Mouse (Mus musculus): ENCODE measurements around the gene H2afj. TPM values are rescaled to one million over a fixed set of nuclear protein-coding genes. Genes with fewer than 3 reads are reported as not detected.

H2afj gene
- total and polyA plus RNA-seq, 3 experiments: 29.4 to 49.4 (median 30.1) TPM

DNA sequence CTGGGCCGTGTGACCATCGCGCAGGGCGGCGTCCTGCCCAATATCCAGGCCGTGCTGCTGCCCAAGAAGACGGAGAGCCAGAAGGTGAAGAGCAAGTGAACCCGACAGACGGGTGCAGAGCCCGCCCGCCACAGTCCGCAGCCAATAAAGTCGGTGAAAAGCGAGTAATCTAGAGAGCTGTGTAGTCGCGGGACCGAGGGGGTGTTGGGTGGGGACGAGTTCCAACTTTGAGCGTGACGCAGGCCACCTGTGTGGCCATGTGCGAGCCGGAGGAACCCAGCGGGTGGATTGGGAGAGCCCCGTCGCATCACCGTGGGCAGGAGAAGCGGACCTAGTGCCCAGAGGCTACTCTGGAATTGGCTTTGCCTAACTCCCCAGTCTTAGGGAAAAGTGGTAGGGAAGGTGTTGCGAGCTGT is 595 bp downstream of the H2afj start:
- H3K79me2 ChIP-seq (replicated peaks; ENCODE audit: control insufficient read depth, insufficient read depth, low read length): no peaks in the 10 kb centered on the region
- no peaks in the 10 kb centered on the region for H3K27me3 ChIP-seq (ENCODE audit: control insufficient read depth, insufficient read depth, low read length)
- no peak for TF ChIP-seq POLR2A (IDR thresholded peaks at IDR 0.05; ENCODE audit: insufficient read depth, low read depth, low read length)
- TF ChIP-seq CTCF (IDR thresholded peaks at IDR 0.05): no peak
- no peak for TF ChIP-seq EP300 (IDR thresholded peaks at IDR 0.05; ENCODE audit: insufficient read depth, low read depth, low read length)
- intact Hi-C loops (cut with DNase I): no loop called here
- peak overlapping the region; percentile 54 for H3K27ac ChIP-seq
- no peak for DNase-seq
- peaks cover 1% of the 10 kb centered on the region; the same call in 1 of the 2 replicates for H3K4me1 ChIP-seq (ENCODE audit: control insufficient read depth, insufficient read depth, low read length)
- no peaks in the 10 kb centered on the region for H3K36me3 ChIP-seq (ENCODE audit: control insufficient read depth, insufficient read depth, low read length)
- WGBS: under 1% methylated on average over 28 of the region's 28 CpGs
- peak overlapping the region; percentile 82 for H3K9ac ChIP-seq (ENCODE audit: low read depth, low read length)
- H3K4me3 ChIP-seq: peak overlapping the region; percentile 79

GRCm38 (mm10) chr6:136809077-136809476 is 1.0 kb downstream of the H2afj start:
- Histone ChIP-seq H3K79me2 (replicated peaks; ENCODE audit: control insufficient read depth, insufficient read depth, low read length) (no peaks in the 10 kb centered on the region), H3K27me3 (ENCODE audit: control insufficient read depth, insufficient read depth, low read length) (no peaks in the 10 kb centered on the region), H3K36me3 (ENCODE audit: control insufficient read depth, insufficient read depth, low read length) (no peaks in the 10 kb centered on the region), H3K9ac (ENCODE audit: low read depth, low read length) (peak overlapping the region; percentile 82; the same call in 1 of the 2 replicates), H3K4me3 (peak overlapping the region; percentile 79), H3K27ac (peak overlapping the region; percentile 54; the same call in 1 of the 2 replicates), H3K4me1 (ENCODE audit: control insufficient read depth, insufficient read depth, low read length) (peaks cover 1% of the 10 kb centered on the region; the same call in 1 of the 2 replicates)
- peak; percentile 52 to 64 for DNase-seq
- intact Hi-C loops (cut with DNase I): no loop called here
- no peak for TF ChIP-seq CTCF (IDR thresholded peaks at IDR 0.05)
- TF ChIP-seq POLR2A (IDR thresholded peaks at IDR 0.05; ENCODE audit: insufficient read depth, low read depth, low read length): no peak
- 0 out of 2 replicates have a peak, but pooled peaks have one; percentile 36 for TF ChIP-seq EP300 (IDR thresholded peaks at IDR 0.05; ENCODE audit: insufficient read depth, low read depth, low read length)
- 17% methylated on average over 14 of the region's 14 CpGs for WGBS

DNA sequence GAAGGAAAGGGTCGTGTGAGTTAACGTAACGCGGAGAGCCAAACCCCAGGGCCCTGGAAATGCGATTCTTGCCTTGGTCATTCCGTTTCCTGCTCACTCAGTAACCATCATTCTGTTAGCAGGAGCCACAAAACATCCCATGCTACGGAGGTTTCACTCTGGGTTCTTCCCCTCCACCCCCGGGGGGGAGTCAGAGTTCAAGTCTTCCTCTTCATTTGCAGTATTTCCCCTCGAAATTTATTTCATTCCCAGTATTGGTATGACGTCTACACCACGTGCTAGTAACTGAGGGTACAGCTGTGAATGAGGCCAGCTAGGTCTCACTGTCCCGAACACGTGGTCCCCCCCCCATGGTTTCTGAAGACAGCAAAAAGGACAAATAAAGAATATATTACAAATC is 1.6 kb downstream of the H2afj start:
- Histone ChIP-seq H3K36me3 (ENCODE audit: control insufficient read depth, insufficient read depth, low read length) (no peaks in the 10 kb centered on the region), H3K4me3 (peak overlapping the region; percentile 79; the same call in 1 of the 2 replicates), H3K27ac (no peak overlapping the region), H3K9ac (ENCODE audit: low read depth, low read length) (no peak overlapping the region), H3K27me3 (ENCODE audit: control insufficient read depth, insufficient read depth, low read length) (no peaks in the 10 kb centered on the region), H3K4me1 (ENCODE audit: control insufficient read depth, insufficient read depth, low read length) (peaks cover 1% of the 10 kb centered on the region; the same call in 1 of the 2 replicates), H3K79me2 (replicated peaks; ENCODE audit: control insufficient read depth, insufficient read depth, low read length) (no peaks in the 10 kb centered on the region)
- TF ChIP-seq POLR2A (IDR thresholded peaks at IDR 0.05; ENCODE audit: insufficient read depth, low read depth, low read length) (no peak), CTCF (IDR thresholded peaks at IDR 0.05) (no peak), EP300 (IDR thresholded peaks at IDR 0.05; ENCODE audit: insufficient read depth, low read depth, low read length) (no peak)
- intact Hi-C loops (cut with DNase I): no loop called here
- DNase-seq: no peak
- 58% methylated on average over 13 of the region's 13 CpGs for WGBS

DNA sequence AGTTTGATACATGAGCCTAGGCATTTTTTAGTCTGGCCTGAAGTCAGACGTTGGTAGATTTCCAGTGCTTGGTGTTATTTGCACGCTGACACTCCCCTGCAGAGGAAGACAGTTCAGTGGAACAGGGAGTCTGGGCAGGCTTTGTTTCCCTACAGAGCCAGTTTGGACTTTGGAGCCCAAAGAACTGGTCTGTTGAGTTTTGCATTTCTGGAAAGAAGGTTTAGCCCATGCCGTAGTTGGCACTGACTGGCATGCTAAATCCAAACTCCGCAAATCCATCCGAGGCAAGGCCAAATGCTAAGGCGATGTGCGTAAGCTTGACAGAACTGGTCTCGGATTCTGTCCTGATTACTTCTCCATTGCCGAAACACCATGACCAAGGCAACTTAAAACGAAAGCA is 3.2 kb downstream of the H2afj start:
- TF ChIP-seq EP300 (IDR thresholded peaks at IDR 0.05; ENCODE audit: insufficient read depth, low read depth, low read length) (no peak), CTCF (IDR thresholded peaks at IDR 0.05) (no peak), POLR2A (IDR thresholded peaks at IDR 0.05; ENCODE audit: insufficient read depth, low read depth, low read length) (no peak)
- 0 out of 2 replicates have a peak, but pooled peaks cover 3% of the 10 kb centered on the region for H3K36me3 ChIP-seq (ENCODE audit: control insufficient read depth, insufficient read depth, low read length)
- 88% methylated on average over 10 of the region's 10 CpGs for WGBS
- H3K27ac ChIP-seq: no peak overlapping the region
- intact Hi-C loops (cut with DNase I): no loop called here
- no peaks in the 10 kb centered on the region; the same call in 1 of the 2 replicates for H3K4me1 ChIP-seq (ENCODE audit: control insufficient read depth, insufficient read depth, low read length)
- DNase-seq: no peak
- no peak overlapping the region for H3K9ac ChIP-seq (ENCODE audit: low read depth, low read length)
- H3K4me3 ChIP-seq: no peak overlapping the region
- no peaks in the 10 kb centered on the region for H3K27me3 ChIP-seq (ENCODE audit: control insufficient read depth, insufficient read depth, low read length)
- no peaks in the 10 kb centered on the region for H3K79me2 ChIP-seq (replicated peaks; ENCODE audit: control insufficient read depth, insufficient read depth, low read length)

DNA sequence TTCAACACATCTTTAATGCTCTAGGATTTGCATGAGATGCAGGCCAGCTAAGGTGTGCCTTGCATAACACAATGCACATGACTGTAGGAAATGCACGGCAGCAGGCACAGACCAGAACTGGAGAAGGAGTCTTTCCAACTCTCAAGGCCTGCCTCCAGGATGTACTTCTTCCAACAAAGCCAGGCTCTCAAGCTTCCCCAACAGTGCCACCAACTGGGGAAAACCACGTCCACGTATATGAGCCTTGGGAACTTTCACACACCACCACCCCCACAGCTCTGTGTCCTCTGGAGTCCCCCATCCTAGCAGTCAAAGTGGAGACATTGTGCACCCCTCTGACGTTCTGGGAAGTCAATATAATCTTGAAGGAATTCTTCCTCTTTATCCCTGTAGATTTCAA is 5.1 kb downstream of the H2afj start:
- Histone ChIP-seq H3K79me2 (replicated peaks; ENCODE audit: control insufficient read depth, insufficient read depth, low read length) (no peaks in the 10 kb centered on the region), H3K9ac (ENCODE audit: low read depth, low read length) (no peak overlapping the region), H3K27me3 (ENCODE audit: control insufficient read depth, insufficient read depth, low read length) (no peaks in the 10 kb centered on the region), H3K36me3 (ENCODE audit: control insufficient read depth, insufficient read depth, low read length) (0 out of 2 replicates have a peak, but pooled peaks cover 3% of the 10 kb centered on the region), H3K4me3 (no peak overlapping the region), H3K4me1 (ENCODE audit: control insufficient read depth, insufficient read depth, low read length) (no peaks in the 10 kb centered on the region; the same call in 1 of the 2 replicates), H3K27ac (no peak overlapping the region)
- TF ChIP-seq EP300 (IDR thresholded peaks at IDR 0.05; ENCODE audit: insufficient read depth, low read depth, low read length) (no peak), CTCF (IDR thresholded peaks at IDR 0.05) (peak; percentile 46)
- DNase-seq: no peak
- intact Hi-C loops (cut with DNase I): no loop called here
- WGBS: 21% methylated on average over 4 of the region's 4 CpGs

DNA sequence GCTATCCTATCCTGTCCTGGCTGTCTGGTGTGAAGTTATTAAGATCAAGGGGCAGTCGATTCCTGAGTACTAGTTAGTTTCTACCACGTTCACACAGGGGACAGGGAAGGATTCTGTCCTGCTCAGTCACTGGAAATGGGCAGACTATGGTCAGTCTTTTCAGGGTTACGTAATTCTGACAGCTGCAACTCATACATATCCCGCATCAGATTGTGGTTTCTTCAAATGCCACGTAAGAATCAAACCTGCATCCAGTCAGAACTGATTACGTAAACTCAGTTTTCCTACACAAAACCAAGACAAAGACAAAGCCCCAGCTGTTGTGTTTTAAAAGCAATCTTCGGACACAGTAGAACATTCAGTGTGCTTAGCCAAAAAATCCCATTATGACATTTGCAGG is 7.3 kb downstream of the H2afj start:
- 91% methylated on average over 7 of the region's 7 CpGs for WGBS
- no peaks in the 10 kb centered on the region for H3K4me1 ChIP-seq (ENCODE audit: control insufficient read depth, insufficient read depth, low read length)
- no peaks in the 10 kb centered on the region for H3K27me3 ChIP-seq (ENCODE audit: control insufficient read depth, insufficient read depth, low read length)
- no peak overlapping the region for H3K9ac ChIP-seq (ENCODE audit: low read depth, low read length)
- H3K36me3 ChIP-seq (ENCODE audit: control insufficient read depth, insufficient read depth, low read length): 0 out of 2 replicates have a peak, but pooled peaks cover 3% of the 10 kb centered on the region
- H3K79me2 ChIP-seq (replicated peaks; ENCODE audit: control insufficient read depth, insufficient read depth, low read length): no peaks in the 10 kb centered on the region
- no peak for TF ChIP-seq CTCF (IDR thresholded peaks at IDR 0.05)
- no peak for TF ChIP-seq EP300 (IDR thresholded peaks at IDR 0.05; ENCODE audit: insufficient read depth, low read depth, low read length)
- TF ChIP-seq POLR2A (IDR thresholded peaks at IDR 0.05; ENCODE audit: insufficient read depth, low read depth, low read length): no peak
- DNase-seq: no peak
- H3K4me3 ChIP-seq: no peak overlapping the region
- no peak overlapping the region for H3K27ac ChIP-seq
- intact Hi-C loops (cut with DNase I): no loop called here
